Mouse (Mus musculus): Measurements from ENCODE around the gene Prim2.
"Not testable (repeated sequence)": the region's sequence is repeated elsewhere in the genome, so short reads cannot be mapped to it uniquely, and the experiment has no call there.

Prim2 gene

GRCm38 (mm10) chr1:33650875-33651274 is 18.7 kb downstream of the Prim2 start:
- no peak for DNase-seq (ENCODE audit: extremely low spot score, low spot score)

GRCm38 (mm10) chr1:33649534-33650108 is 20.0 kb downstream of the Prim2 start:
- DNase-seq (ENCODE audit: extremely low spot score, low spot score) = no peak

- DNase-seq (ENCODE audit: extremely low spot score, low spot score) = no peak
These were observed 20.6 kb downstream of the Prim2 start for GRCm38 (mm10) chr1:33649021-33649420.

GRCm38 (mm10) chr1:33647661-33648060 is 21.9 kb downstream of the Prim2 start:
- no peak for DNase-seq (ENCODE audit: extremely low spot score, low spot score)

- no peak for DNase-seq (ENCODE audit: extremely low spot score, low spot score)
These were observed 22.4 kb downstream of the Prim2 start for GRCm38 (mm10) chr1:33647173-33647572.

GRCm38 (mm10) chr1:33645689-33646088 is 23.9 kb downstream of the Prim2 start:
- DNase-seq (ENCODE audit: extremely low spot score, low spot score) = no peak

GRCm38 (mm10) chr1:33641139-33641538 is 28.5 kb downstream of the Prim2 start:
- DNase-seq (ENCODE audit: extremely low spot score, low spot score) = no peak

GRCm38 (mm10) chr1:33640089-33640488 is 29.5 kb downstream of the Prim2 start:
- no peak for DNase-seq (ENCODE audit: extremely low spot score, low spot score)

GRCm38 (mm10) chr1:33639234-33639633 is 30.4 kb downstream of the Prim2 start:
- DNase-seq (ENCODE audit: extremely low spot score, low spot score) = no peak

- no peak for DNase-seq (ENCODE audit: extremely low spot score, low spot score)
These were observed 31.8 kb downstream of the Prim2 start for GRCm38 (mm10) chr1:33637827-33638226.

GRCm38 (mm10) chr1:33636421-33637195 is 33.0 kb downstream of the Prim2 start:
- no peak for DNase-seq (ENCODE audit: extremely low spot score, low spot score)

- not testable (repeated sequence) for DNase-seq (ENCODE audit: extremely low spot score, low spot score)
These were observed 38.5 kb downstream of the Prim2 start for GRCm38 (mm10) chr1:33631002-33631618.

- DNase-seq (ENCODE audit: extremely low spot score, low spot score) = no peak
These were observed 41.8 kb downstream of the Prim2 start for GRCm38 (mm10) chr1:33627803-33628202.

- no peak for DNase-seq (ENCODE audit: extremely low spot score, low spot score)
These were observed 42.5 kb downstream of the Prim2 start for GRCm38 (mm10) chr1:33627070-33627469.

GRCm38 (mm10) chr1:33624900-33625299 is 44.7 kb downstream of the Prim2 start:
- no peak for DNase-seq (ENCODE audit: extremely low spot score, low spot score)

GRCm38 (mm10) chr1:33624441-33624840 is 45.2 kb downstream of the Prim2 start:
- no peak for DNase-seq (ENCODE audit: extremely low spot score, low spot score)

- no peak for DNase-seq (ENCODE audit: extremely low spot score, low spot score)
These were observed 47.8 kb downstream of the Prim2 start for GRCm38 (mm10) chr1:33621791-33622190.

GRCm38 (mm10) chr1:33620091-33620788 is 49.4 kb downstream of the Prim2 start:
- DNase-seq (ENCODE audit: extremely low spot score, low spot score) = no peak

GRCm38 (mm10) chr1:33616642-33617041 is 53.0 kb downstream of the Prim2 start:
- DNase-seq (ENCODE audit: extremely low spot score, low spot score) = not testable (repeated sequence)

- no peak for DNase-seq (ENCODE audit: extremely low spot score, low spot score)
These were observed 57.5 kb downstream of the Prim2 start for GRCm38 (mm10) chr1:33612100-33612499.

- no peak for DNase-seq (ENCODE audit: extremely low spot score, low spot score)
These were observed 59.4 kb downstream of the Prim2 start for GRCm38 (mm10) chr1:33610026-33610721.
